Mouse (Mus musculus): ENCODE results near the gene Ndufs1.

GRCm38 (mm10) chr1:63190851-63191250, 14.2 kb upstream of the Ndufs1 start:
- TF ChIP-seq POLR2A (IDR thresholded peaks at IDR 0.05; ENCODE audit: extremely low read depth, insufficient read depth, low read length) (no peak), CTCF (IDR thresholded peaks at IDR 0.05; ENCODE audit: extremely low read depth, insufficient read depth, low read length) (no peak)
